8 mouse cellular contexts compared by ENCODE assay signal in the genomic region with DNA sequence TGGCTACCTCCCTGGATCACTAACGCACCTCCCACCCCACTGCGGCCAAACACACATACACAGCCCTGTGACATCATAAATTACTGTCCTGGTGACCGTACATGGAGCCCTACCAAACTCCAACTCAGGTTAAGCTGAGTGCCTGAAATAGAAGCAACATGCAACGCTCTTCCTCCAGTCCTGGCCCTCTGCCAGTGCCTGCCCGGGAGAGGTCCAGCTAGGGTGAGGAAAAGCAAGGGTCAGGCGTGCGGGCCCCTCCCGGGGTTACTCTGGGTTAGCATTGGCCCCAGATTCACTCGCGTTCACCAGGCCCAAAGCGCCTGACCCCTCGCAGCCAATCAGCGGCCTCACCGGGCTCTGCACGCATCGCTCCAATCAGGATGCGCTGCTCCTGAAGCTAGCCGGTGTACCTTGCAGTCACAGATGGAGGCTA. TPM values are rescaled to one million over a fixed set of nuclear protein-coding genes. Genes with fewer than 3 reads are reported as not detected.
A peak's percentile ranks its signal among the peaks of the same experiment; 100 is the strongest.
DNase-seq lines count a peak whose midpoint lies in the region; ATAC-seq and TF ChIP-seq lines count a peak whose summit lies in the region.

No protein-coding gene starts in this region.

- peak; percentile 96 for ATAC-seq in heart, embryonic 14.5 days (ENCODE audit: insufficient number of reproducible peaks, insufficient read depth, low FRiP score, low read depth)
- peak; percentile 96 for ATAC-seq in kidney, postnatal 0 days (replicated peaks; ENCODE audit: low FRiP score, low read depth)
- ATAC-seq in liver, embryonic 16.5 days (ENCODE audit: low read depth), result peak; percentile 95
- ATAC-seq in neural tube, embryonic 11.5 days (ENCODE audit: insufficient read depth, low FRiP score, low TSS enrichment), result peak; percentile 78; the same call in 1 of the 2 replicates
- peak; percentile 95 for ATAC-seq in stomach, postnatal 0 days (ENCODE audit: low FRiP score, low TSS enrichment)

- H3K27me3 ChIP-seq in CH12.LX (replicated peaks), result no peaks in the 10 kb centered on the region
- H3K27me3 ChIP-seq in forebrain, embryonic 10.5 days (ENCODE audit: poor library complexity, severe bottlenecking), result no peaks in the 10 kb centered on the region
- H3K27me3 ChIP-seq in heart, embryonic 14.5 days (ENCODE audit: control insufficient read depth, insufficient read depth, low read length), result no peaks in the 10 kb centered on the region
- H3K27me3 ChIP-seq in kidney, postnatal 0 days (ENCODE audit: insufficient read depth, low read length), result no peaks in the 10 kb centered on the region
- no peaks in the 10 kb centered on the region for H3K27me3 ChIP-seq in liver, embryonic 16.5 days (ENCODE audit: control insufficient read depth, insufficient read depth, low read depth, low read length)
- no peaks in the 10 kb centered on the region for H3K27me3 ChIP-seq in neural tube, embryonic 11.5 days (ENCODE audit: control insufficient read depth, insufficient read depth, low read length)
- H3K27me3 ChIP-seq in stomach, postnatal 0 days (ENCODE audit: control insufficient read depth, insufficient read depth, low read length), result no peaks in the 10 kb centered on the region

- TF ChIP-seq POLR2A in CH12.LX (IDR thresholded peaks at IDR 0.05; ENCODE audit: low read depth, low read length), result peak; percentile 33; the same call in 1 of the 2 replicates

- H3K9ac ChIP-seq in CH12.LX (ENCODE audit: insufficient read depth, low read depth), result 0 out of 2 replicates have a peak overlapping the region, but pooled peaks have one; percentile 10
- H3K9ac ChIP-seq in heart, embryonic 14.5 days (ENCODE audit: low read length), result peak overlapping the region; percentile 76
- peak overlapping the region; percentile 59 for H3K9ac ChIP-seq in kidney, postnatal 0 days (ENCODE audit: low read depth, low read length)
- peak overlapping the region; percentile 28; the same call in 1 of the 2 replicates for H3K9ac ChIP-seq in liver, embryonic 16.5 days (ENCODE audit: low read depth, low read length)
- H3K9ac ChIP-seq in neural tube, embryonic 11.5 days (ENCODE audit: low read length), result peak overlapping the region; percentile 46
- H3K9ac ChIP-seq in stomach, postnatal 0 days (ENCODE audit: low read length), result peak overlapping the region; percentile 67

- H3K79me2 ChIP-seq in CH12.LX (replicated peaks; ENCODE audit: control insufficient read depth, extremely low read depth, insufficient read depth, poor library complexity, severe bottlenecking), result no peaks in the 10 kb centered on the region

- in situ Hi-C loops in CH12.LX (cut with MboI; ENCODE audit: low pct_ligation_motif_present, low pct_unique_long_range_greater_than_20kb, low sequenced_read_pairs), result no loop called here

- TF ChIP-seq EP300 in CH12.LX (IDR thresholded peaks at IDR 0.05; ENCODE audit: low read length), result no peak
- TF ChIP-seq EP300 in stomach, postnatal 0 days (optimal IDR thresholded peaks at IDR 0.05), result no peak

- no peak for DNase-seq in CH12.LX (ENCODE audit: extremely low read depth)
- peak; percentile 47 for DNase-seq in c-Kit-positive CD71-positive TER-119-positive erythroid progenitor cells, embryonic 14.5 days (ENCODE audit: low spot score)
- peak; percentile 86 for DNase-seq in forebrain, embryonic 10.5 days (ENCODE audit: extremely low spot score, low spot score)
- peak; percentile 80 for DNase-seq in kidney, postnatal 0 days (ENCODE audit: low spot score)
- DNase-seq in neural tube, embryonic 11.5 days (ENCODE audit: low spot score), result peak; percentile 79
- DNase-seq in stomach, postnatal 0 days (ENCODE audit: low spot score), result peak; percentile 88

- H3K36me3 ChIP-seq in CH12.LX (replicated peaks in 1 of 2; ENCODE audit: control insufficient read depth in 1 of 2, insufficient read depth in 1 of 2, low read length in 1 of 2), result peaks cover 0 to 4% of the 10 kb centered on the region in 2 experiments
- peaks cover 3% of the 10 kb centered on the region for H3K36me3 ChIP-seq in forebrain, embryonic 10.5 days (replicated peaks)
- 0 out of 2 replicates have a peak, but pooled peaks cover 1% of the 10 kb centered on the region for H3K36me3 ChIP-seq in heart, embryonic 14.5 days (ENCODE audit: control insufficient read depth, insufficient read depth, low read length)
- no peaks in the 10 kb centered on the region for H3K36me3 ChIP-seq in kidney, postnatal 0 days (ENCODE audit: insufficient read depth, low read length)
- H3K36me3 ChIP-seq in liver, embryonic 16.5 days (ENCODE audit: control insufficient read depth, insufficient read depth), result no peaks in the 10 kb centered on the region
- no peaks in the 10 kb centered on the region for H3K36me3 ChIP-seq in neural tube, embryonic 11.5 days (ENCODE audit: control insufficient read depth, insufficient read depth, low read length)
- H3K36me3 ChIP-seq in stomach, postnatal 0 days (ENCODE audit: control insufficient read depth, insufficient read depth, low read length), result no peaks in the 10 kb centered on the region

- peaks cover 3% of the 10 kb centered on the region for H3K9me3 ChIP-seq in CH12.LX (replicated peaks; ENCODE audit: low read length)
- H3K9me3 ChIP-seq in forebrain, embryonic 10.5 days, result no peaks in the 10 kb centered on the region; the same call in 1 of the 2 replicates
- no peaks in the 10 kb centered on the region; the same call in 1 of the 2 replicates for H3K9me3 ChIP-seq in heart, embryonic 14.5 days (ENCODE audit: control insufficient read depth, low read length)
- H3K9me3 ChIP-seq in kidney, postnatal 0 days (replicated peaks; ENCODE audit: low read length), result no peaks in the 10 kb centered on the region
- H3K9me3 ChIP-seq in liver, embryonic 16.5 days (replicated peaks; ENCODE audit: control insufficient read depth, low read length), result no peaks in the 10 kb centered on the region
- H3K9me3 ChIP-seq in neural tube, embryonic 11.5 days (ENCODE audit: control insufficient read depth, low read length), result peaks cover 3% of the 10 kb centered on the region; the same call in 1 of the 2 replicates
- H3K9me3 ChIP-seq in stomach, postnatal 0 days (ENCODE audit: control insufficient read depth, low read length), result no peaks in the 10 kb centered on the region

- no peak for TF ChIP-seq RAD21 in CH12.LX (IDR thresholded peaks at IDR 0.05; ENCODE audit: low read depth, low read length)

- peak overlapping the region; percentile 47 for H3K4me2 ChIP-seq in CH12.LX (ENCODE audit: insufficient read depth, low read depth, poor library complexity, severe bottlenecking)
- peak overlapping the region; percentile 86 for H3K4me2 ChIP-seq in heart, embryonic 14.5 days (ENCODE audit: low read length)
- H3K4me2 ChIP-seq in kidney, postnatal 0 days (ENCODE audit: low read length), result peak overlapping the region; percentile 73
- peak overlapping the region; percentile 82 for H3K4me2 ChIP-seq in liver, embryonic 16.5 days (ENCODE audit: low read depth, low read length)
- H3K4me2 ChIP-seq in neural tube, embryonic 11.5 days (ENCODE audit: low read depth), result peak overlapping the region; percentile 74
- H3K4me2 ChIP-seq in stomach, postnatal 0 days (replicated peaks; ENCODE audit: low read depth), result peak overlapping the region; percentile 70

- H3K4me3 ChIP-seq in CH12.LX (replicated peaks in 1 of 3; ENCODE audit: low read depth in 2 of 3, low read length in 2 of 3, poor library complexity in 1 of 3), result peak overlapping the region in 2 of 3 experiments; percentile 5 to 20
- H3K4me3 ChIP-seq in forebrain, embryonic 10.5 days, result peak overlapping the region; percentile 63
- H3K4me3 ChIP-seq in heart, embryonic 14.5 days (ENCODE audit: control insufficient read depth in 1 of 2, insufficient read depth in 1 of 2, low read depth in 1 of 2, low read length in 2 of 2), result peak overlapping the region; percentile 52 to 53
- H3K4me3 ChIP-seq in kidney, postnatal 0 days (replicated peaks; ENCODE audit: low read depth, low read length), result peak overlapping the region; percentile 51
- peak overlapping the region; percentile 58 for H3K4me3 ChIP-seq in liver, embryonic 16.5 days (ENCODE audit: low read depth, low read length)
- peak overlapping the region; percentile 48 for H3K4me3 ChIP-seq in neural tube, embryonic 11.5 days (ENCODE audit: low read depth, low read length)
- peak overlapping the region; percentile 51 for H3K4me3 ChIP-seq in stomach, postnatal 0 days (ENCODE audit: low read depth, low read length)

- TF ChIP-seq CTCF in CH12.LX (conservative IDR thresholded peaks at IDR 0.05 in 1 of 2, IDR thresholded peaks at IDR 0.05 in 1 of 2; ENCODE audit: low read depth in 2 of 2, low read length in 2 of 2), result no peak
- no peak for TF ChIP-seq CTCF in kidney, postnatal 0 days (IDR thresholded peaks at IDR 0.05; ENCODE audit: low read depth)
- TF ChIP-seq CTCF in stomach, postnatal 0 days (IDR thresholded peaks at IDR 0.05; ENCODE audit: low read depth), result no peak

- peaks cover 0 to 16% of the 10 kb centered on the region in 2 experiments; a peak in 3 of 4 replicates for H3K4me1 ChIP-seq in CH12.LX (ENCODE audit: control insufficient read depth in 1 of 2, insufficient read depth in 2 of 2)
- peaks cover 49% of the 10 kb centered on the region for H3K4me1 ChIP-seq in forebrain, embryonic 10.5 days
- peaks cover 9 to 11% of the 10 kb centered on the region in 2 experiments for H3K4me1 ChIP-seq in heart, embryonic 14.5 days (ENCODE audit: control insufficient read depth in 2 of 2, insufficient read depth in 2 of 2, low read length in 2 of 2)
- H3K4me1 ChIP-seq in kidney, postnatal 0 days (replicated peaks; ENCODE audit: insufficient read depth, low read length), result peaks cover 13% of the 10 kb centered on the region
- peaks cover 23% of the 10 kb centered on the region for H3K4me1 ChIP-seq in liver, embryonic 16.5 days (ENCODE audit: control insufficient read depth, low read depth, low read length)
- peaks cover 10% of the 10 kb centered on the region; the same call in 1 of the 2 replicates for H3K4me1 ChIP-seq in neural tube, embryonic 11.5 days (ENCODE audit: control insufficient read depth, insufficient read depth, low read length)
- H3K4me1 ChIP-seq in stomach, postnatal 0 days (replicated peaks; ENCODE audit: control insufficient read depth, insufficient read depth), result no peaks in the 10 kb centered on the region; the same call in 1 of the 2 replicates

- H3K27ac ChIP-seq in CH12.LX (ENCODE audit: insufficient read depth, low read depth), result 0 out of 2 replicates have a peak overlapping the region, but pooled peaks have one; percentile 3
- peak overlapping the region; percentile 83 for H3K27ac ChIP-seq in forebrain, embryonic 10.5 days
- peak overlapping the region; percentile 98 for H3K27ac ChIP-seq in heart, embryonic 14.5 days (replicated peaks in 1 of 2; ENCODE audit: control insufficient read depth in 1 of 2, insufficient read depth in 1 of 2, low read depth in 2 of 2, low read length in 2 of 2)
- H3K27ac ChIP-seq in kidney, postnatal 0 days, result peak overlapping the region; percentile 84
- H3K27ac ChIP-seq in liver, embryonic 16.5 days (ENCODE audit: low read length), result peak overlapping the region; percentile 71
- H3K27ac ChIP-seq in neural tube, embryonic 11.5 days (ENCODE audit: low read depth, low read length), result 0 out of 2 replicates have a peak overlapping the region, but pooled peaks have one; percentile 56
- peak overlapping the region; percentile 88 for H3K27ac ChIP-seq in stomach, postnatal 0 days (replicated peaks)

- dilution Hi-C loops in CH12.LX (cut with MboI; ENCODE audit: extremely low pct_ligation_motif_present, extremely low pct_unique_long_range_greater_than_20kb, low sequenced_read_pairs), result no loop called here

- 5% methylated on average over 18 of the region's 18 CpGs for WGBS in forebrain, embryonic 10.5 days
- 1% methylated on average over 18 of the region's 18 CpGs for WGBS in heart, embryonic 14.5 days
- 1% methylated on average over 18 of the region's 18 CpGs for WGBS in kidney, postnatal 0 days
- 3% methylated on average over 18 of the region's 18 CpGs for WGBS in liver, embryonic 16.5 days (ENCODE audit: insufficient replicate concordance)
- WGBS in neural tube, embryonic 11.5 days, result 1% methylated on average over 18 of the region's 18 CpGs
- WGBS in stomach, postnatal 0 days, result under 1% methylated on average over 18 of the region's 18 CpGs

RNA-seq across cellular contexts. Expression of gene Scd4, which starts 18.5 kb away (rescaled TPM):
- 0.08 TPM in 1 of 2 replicates, not detected in the other for total RNA-seq in CH12.LX (2012; rRNA removed)
- 0.18 TPM in 1 of 2 replicates, not detected in the other for total RNA-seq in CH12.LX (2014; rRNA removed)
- 0.10 and 0.11 TPM in 2 replicates for polyA plus RNA-seq in CH12.LX (2012; ENCODE audit: insufficient read length, low read depth)
- polyA plus RNA-seq in forebrain, embryonic 10.5 days (2016; fragmentation: Nextera tagmentation; extraction: Ambion mirVana), result 0.06 TPM in 1 of 2 replicates, not detected in the other
- polyA plus RNA-seq in heart, embryonic 14.5 days (2014; fragmentation: Nextera tagmentation; extraction: Ambion mirVana), result 2.1 and 2.9 TPM in 2 replicates
- 0.12 and 0.18 TPM in 2 replicates for polyA plus RNA-seq in kidney, postnatal 0 days (2015; fragmentation: Nextera tagmentation; extraction: Ambion mirVana)
- 0.04 and 0.07 TPM in 2 replicates for polyA plus RNA-seq in liver, embryonic 16.5 days (2015; fragmentation: Nextera tagmentation; extraction: Ambion mirVana)
- polyA plus RNA-seq in neural tube, embryonic 11.5 days (2014; fragmentation: Nextera tagmentation; extraction: Ambion mirVana), result not detected in 2 replicates
- polyA plus RNA-seq in stomach, postnatal 0 days (2015; fragmentation: Nextera tagmentation; extraction: Ambion mirVana), result 0.08 TPM in 1 of 2 replicates, not detected in the other

RNA-seq across cellular contexts. Expression of gene Scd2, which starts 20.9 kb away (rescaled TPM):
- total RNA-seq in CH12.LX (2012; rRNA removed), result 204 and 212 TPM in 2 replicates
- 123 and 205 TPM in 2 replicates for total RNA-seq in CH12.LX (2014; rRNA removed)
- polyA plus RNA-seq in CH12.LX (2012; ENCODE audit: insufficient read length, low read depth), result 274 and 408 TPM in 2 replicates
- 369 and 403 TPM in 2 replicates for polyA plus RNA-seq in forebrain, embryonic 10.5 days (2016; fragmentation: Nextera tagmentation; extraction: Ambion mirVana)
- polyA plus RNA-seq in heart, embryonic 14.5 days (2014; fragmentation: Nextera tagmentation; extraction: Ambion mirVana), result 139 and 146 TPM in 2 replicates
- polyA plus RNA-seq in kidney, postnatal 0 days (2015; fragmentation: Nextera tagmentation; extraction: Ambion mirVana), result 78.4 and 81.1 TPM in 2 replicates
- polyA plus RNA-seq in liver, embryonic 16.5 days (2015; fragmentation: Nextera tagmentation; extraction: Ambion mirVana), result 131 and 147 TPM in 2 replicates
- polyA plus RNA-seq in neural tube, embryonic 11.5 days (2014; fragmentation: Nextera tagmentation; extraction: Ambion mirVana), result 413 and 424 TPM in 2 replicates
- 29.5 and 34.0 TPM in 2 replicates for polyA plus RNA-seq in stomach, postnatal 0 days (2015; fragmentation: Nextera tagmentation; extraction: Ambion mirVana)

Comparison
In these comparisons a context has a peak if more than half of its experiments do, and no peak if none do; other contexts are left out.
1. H3K27ac ChIP-seq: peak in every context shown above with its lines; median percentile 98 in heart, embryonic 14.5 days; 88 in stomach, postnatal 0 days; 84 in kidney, postnatal 0 days; 83 in forebrain, embryonic 10.5 days; 71 in liver, embryonic 16.5 days; 56 in neural tube, embryonic 11.5 days; 3 in CH12.LX.
2. H3K4me3 ChIP-seq: peak in every context shown above with its lines; median percentile 63 in forebrain, embryonic 10.5 days; 58 in liver, embryonic 16.5 days; 52 in heart, embryonic 14.5 days; 51 in kidney, postnatal 0 days; 51 in stomach, postnatal 0 days; 48 in neural tube, embryonic 11.5 days; 12 in CH12.LX.
3. H3K9ac ChIP-seq: peak in every context shown above with its lines; median percentile 76 in heart, embryonic 14.5 days; 67 in stomach, postnatal 0 days; 59 in kidney, postnatal 0 days; 46 in neural tube, embryonic 11.5 days; 28 in liver, embryonic 16.5 days; 10 in CH12.LX.